Mouse (Mus musculus): ENCODE measurements around the gene Pom121l2.

DNA sequence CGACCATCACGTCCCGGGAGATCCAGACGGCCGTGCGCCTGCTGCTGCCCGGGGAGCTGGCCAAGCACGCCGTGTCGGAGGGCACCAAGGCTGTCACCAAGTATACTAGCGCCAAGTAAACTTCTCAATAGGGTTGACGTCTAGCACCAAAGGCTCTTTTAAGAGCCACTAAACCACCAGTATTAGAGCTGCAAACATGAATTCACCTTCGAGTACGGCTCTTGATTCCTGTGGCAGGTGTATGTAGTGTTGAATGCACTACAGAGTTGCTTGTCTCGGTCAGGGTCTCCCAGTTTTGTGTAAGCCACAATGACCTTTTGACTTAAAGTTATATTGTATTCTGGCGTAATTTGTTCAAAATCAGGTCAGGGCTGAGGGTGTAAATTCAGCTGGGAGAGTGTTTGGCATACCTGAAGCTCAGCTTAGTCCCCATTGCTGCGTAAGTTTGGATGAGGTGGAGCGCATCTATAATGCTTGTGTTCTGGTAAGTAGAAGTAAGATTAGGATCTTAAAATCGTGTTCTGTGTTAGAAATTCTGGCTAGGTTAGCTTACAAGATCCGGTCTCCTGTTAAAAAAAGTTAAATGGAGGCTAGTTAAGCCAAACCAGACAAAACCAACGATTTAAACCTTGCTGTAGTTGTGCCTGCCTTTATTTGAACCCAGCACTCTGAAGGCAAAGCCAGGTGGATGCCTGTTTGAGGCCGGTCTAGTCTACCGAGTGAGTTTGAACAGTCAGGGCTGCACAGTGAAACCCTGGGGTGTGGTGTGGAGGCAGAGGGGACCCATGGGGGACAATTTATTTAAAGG is 55.4 kb downstream of the Pom121l2 start:
- TF ChIP-seq ZNF384 (IDR thresholded peaks at IDR 0.05; ENCODE audit: low read depth, low read length) = no peak
- TF ChIP-seq CHD2 (IDR thresholded peaks at IDR 0.05; ENCODE audit: low read depth, low read length) = no peak
- TF ChIP-seq ZC3H11A (IDR thresholded peaks at IDR 0.05; ENCODE audit: borderline replicate concordance, low read depth, low read length) = no peak
- TF ChIP-seq MAFK (IDR thresholded peaks at IDR 0.05; ENCODE audit: insufficient read depth, low read depth, low read length) = no peak
